Mouse (Mus musculus) heart, adult 11 months (tissue): ENCODE results near the gene Plcb1.

ENCODE experiments used
- DNase-seq: peaks from one replicate; pipeline ENCODE4 v3.0.0; 2022

Plcb1 gene

GRCm38 (mm10) chr2:134915035-134915434 lies 129.2 kb downstream of the Plcb1 start:
- peak; percentile 14 for DNase-seq

GRCm38 (mm10) chr2:134920611-134921280 lies 134.9 kb downstream of the Plcb1 start:
- peak; percentile 87 for DNase-seq

- DNase-seq = no peak
Observed at GRCm38 (mm10) chr2:134922636-134923375, 136.9 kb downstream of the Plcb1 start.

- no peak for DNase-seq
Observed at GRCm38 (mm10) chr2:134924143-134924655, 138.3 kb downstream of the Plcb1 start.

GRCm38 (mm10) chr2:134926266-134926665 lies 140.4 kb downstream of the Plcb1 start:
- DNase-seq = no peak

- DNase-seq = no peak
Observed at GRCm38 (mm10) chr2:134927072-134927471, 141.2 kb downstream of the Plcb1 start.

- no peak for DNase-seq
Observed at GRCm38 (mm10) chr2:134929452-134929851, 143.6 kb downstream of the Plcb1 start.

- DNase-seq = no peak
Observed at GRCm38 (mm10) chr2:134930961-134931360, 145.1 kb downstream of the Plcb1 start.

- DNase-seq = peak; percentile 27
Observed at GRCm38 (mm10) chr2:134931756-134932421, 146.0 kb downstream of the Plcb1 start.

- no peak for DNase-seq
Observed at GRCm38 (mm10) chr2:134935469-134935868, 149.6 kb downstream of the Plcb1 start.

- no peak for DNase-seq
Observed at GRCm38 (mm10) chr2:134935970-134936649, 150.2 kb downstream of the Plcb1 start.

GRCm38 (mm10) chr2:134937666-134938065 lies 151.8 kb downstream of the Plcb1 start:
- no peak for DNase-seq

GRCm38 (mm10) chr2:134942039-134942438 lies 156.2 kb downstream of the Plcb1 start:
- no peak for DNase-seq

GRCm38 (mm10) chr2:134942919-134943318 lies 157.1 kb downstream of the Plcb1 start:
- no peak for DNase-seq

GRCm38 (mm10) chr2:134946331-134946730 lies 160.5 kb downstream of the Plcb1 start:
- DNase-seq = no peak

- peak; percentile 92 for DNase-seq
Observed at GRCm38 (mm10) chr2:134946911-134947310, 161.0 kb downstream of the Plcb1 start.

GRCm38 (mm10) chr2:134952088-134952487 lies 166.2 kb downstream of the Plcb1 start:
- DNase-seq = peak; percentile 96

- no peak for DNase-seq
Observed at GRCm38 (mm10) chr2:134956436-134956835, 170.6 kb downstream of the Plcb1 start.

GRCm38 (mm10) chr2:134966131-134966530 lies 180.3 kb downstream of the Plcb1 start:
- no peak for DNase-seq

- no peak for DNase-seq
Observed at GRCm38 (mm10) chr2:134968380-134968779, 182.5 kb downstream of the Plcb1 start.

GRCm38 (mm10) chr2:134972376-134972775 lies 186.5 kb downstream of the Plcb1 start:
- DNase-seq = no peak

- DNase-seq = no peak
Observed at GRCm38 (mm10) chr2:134974711-134975110, 188.8 kb downstream of the Plcb1 start.

- peak; percentile 93 for DNase-seq
Observed at GRCm38 (mm10) chr2:134976796-134977330, 191.0 kb downstream of the Plcb1 start.
